ENCODE assay signal across 10 mouse cellular contexts in the genomic region with DNA sequence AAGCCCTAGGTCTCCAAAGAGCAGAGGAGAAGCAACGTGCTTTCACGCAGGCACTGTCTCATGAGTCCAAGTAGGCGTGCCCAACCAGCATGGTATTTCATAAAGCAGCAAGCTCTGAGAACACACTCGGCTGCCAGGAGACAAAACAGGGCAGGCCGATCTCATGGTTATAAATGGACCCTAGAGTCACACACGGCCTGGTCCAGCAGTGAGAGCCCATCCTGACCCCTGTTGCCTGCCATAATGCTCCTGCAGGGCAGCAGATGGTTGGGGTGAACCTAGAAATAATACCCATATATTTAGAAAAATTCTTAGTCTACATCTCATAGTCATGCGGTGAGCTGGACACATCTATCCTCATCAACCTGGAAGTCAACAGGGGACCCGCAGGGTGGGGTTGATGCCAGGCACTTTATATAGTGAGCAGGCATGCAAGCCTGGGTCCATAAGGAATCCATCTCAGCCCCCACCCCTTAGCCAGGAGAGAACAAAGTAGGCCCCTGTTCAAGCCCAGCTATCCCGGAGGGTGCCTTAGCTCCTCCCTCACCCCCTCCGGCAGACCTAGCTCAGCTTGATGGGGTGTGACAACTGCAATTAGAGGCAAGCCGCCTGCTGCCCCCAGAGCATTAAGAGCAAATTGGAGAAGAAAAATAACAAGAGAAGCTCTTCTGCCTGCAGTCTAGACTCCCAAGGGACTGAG. TPM values are rescaled to one million over a fixed set of nuclear protein-coding genes. Genes with fewer than 3 reads are reported as not detected.
DNase-seq lines count a peak whose midpoint lies in the region; ATAC-seq lines count a peak whose summit lies in the region.
"Had no signal": no experiment of that assay in that cellular context is flagged by ENCODE, and none has a peak within 500 bp of the region (broad histone marks: within the 10 kb centered on the region; RNA-seq: fewer than 3 reads in every experiment).

No protein-coding gene starts in this region.

- WGBS in embryonic facial prominence, embryonic 10.5 days, result 47% methylated on average over 11 of the region's 11 CpGs
- 43% methylated on average over 11 of the region's 11 CpGs for WGBS in neural tube, embryonic 15.5 days

- no peaks in the 10 kb centered on the region for H3K27me3 ChIP-seq in embryonic facial prominence, embryonic 10.5 days (replicated peaks; ENCODE audit: low read depth, poor library complexity, severe bottlenecking)
- H3K27me3 ChIP-seq in neural tube, embryonic 15.5 days (replicated peaks), result no peaks in the 10 kb centered on the region
- H3K27me3 ChIP-seq: lung, embryonic 15.5 days; Patski had no signal

- ATAC-seq in neural tube, embryonic 15.5 days (ENCODE audit: low FRiP score), result peak; percentile 71
- ATAC-seq: Patski had no signal

- H3K36me3 ChIP-seq in embryonic facial prominence, embryonic 10.5 days (replicated peaks), result no peaks in the 10 kb centered on the region
- H3K36me3 ChIP-seq in neural tube, embryonic 15.5 days, result no peaks in the 10 kb centered on the region

- no peak overlapping the region for H3K9ac ChIP-seq in neural tube, embryonic 15.5 days (replicated peaks)
- H3K9ac ChIP-seq: lung, embryonic 15.5 days had no signal

- peak; percentile 27 for DNase-seq in left cerebral cortex, postnatal 4 days
- DNase-seq in left cerebral cortex, adult 18-20 months (ENCODE audit: low spot score in 2 of 2), result no peak
- DNase-seq in embryonic facial prominence, embryonic 10.5 days (ENCODE audit: low spot score), result peak; percentile 64
- peak; percentile 57 for DNase-seq in heart, postnatal 4 days
- no peak for DNase-seq in urinary bladder, postnatal 4 days (ENCODE audit: low spot score in 2 of 2)
- DNase-seq in kidney, adult 18-20 months, result no peak
- DNase-seq: right cerebral cortex, postnatal 14 days had no signal

- no peak overlapping the region for H3K4me2 ChIP-seq in neural tube, embryonic 15.5 days
- H3K4me2 ChIP-seq: lung, embryonic 15.5 days had no signal

- H3K4me3 ChIP-seq in embryonic facial prominence, embryonic 10.5 days, result no peak overlapping the region
- H3K4me3 ChIP-seq in neural tube, embryonic 15.5 days (replicated peaks), result no peak overlapping the region
- H3K4me3 ChIP-seq: lung, embryonic 15.5 days had no signal

- H3K9me3 ChIP-seq in embryonic facial prominence, embryonic 10.5 days, result no peaks in the 10 kb centered on the region
- no peaks in the 10 kb centered on the region for H3K9me3 ChIP-seq in neural tube, embryonic 15.5 days (replicated peaks)
- H3K9me3 ChIP-seq: lung, embryonic 15.5 days had no signal

- intact Hi-C loops in left cerebral cortex, postnatal 4 days (cut with DNase I), result no loop called here

- H3K4me1 ChIP-seq in embryonic facial prominence, embryonic 10.5 days, result peaks cover 62% of the 10 kb centered on the region
- H3K4me1 ChIP-seq in neural tube, embryonic 15.5 days, result peaks cover 31% of the 10 kb centered on the region

- H3K27ac ChIP-seq in embryonic facial prominence, embryonic 10.5 days (replicated peaks), result peak overlapping the region; percentile 51
- H3K27ac ChIP-seq in neural tube, embryonic 15.5 days (replicated peaks), result 0 out of 2 replicates have a peak overlapping the region, but pooled peaks have one; percentile 13
- H3K27ac ChIP-seq: lung, embryonic 15.5 days had no signal

RNA-seq across cellular contexts. Expression of a gene that starts 13.6 kb away (rescaled TPM):
- total RNA-seq in left cerebral cortex, postnatal 4 days (2021), result 10 to 100 TPM; 14.7 to 15.5 TPM
- 100 to 1,000 TPM; 106 to 114 TPM for total RNA-seq in left cerebral cortex, adult 18-20 months (2021)
- 3.4 and 3.6 TPM in 2 replicates for polyA plus RNA-seq in embryonic facial prominence, embryonic 10.5 days (2016; fragmentation: Nextera tagmentation; extraction: Ambion mirVana)
- 10 to 100 TPM; 34.0 to 39.1 TPM for total RNA-seq in heart, postnatal 4 days (2021)
- 7.3 and 9.2 TPM in 2 replicates for polyA plus RNA-seq in neural tube, embryonic 15.5 days (2015; fragmentation: Nextera tagmentation; extraction: Ambion mirVana)

RNA-seq across cellular contexts. Expression of a gene that starts 30.6 kb away (rescaled TPM):
- total RNA-seq in left cerebral cortex, postnatal 4 days (2021), result 10 to 100 TPM; 15.3 to 16.3 TPM
- 10 to 100 TPM; 12.6 to 14.4 TPM for total RNA-seq in left cerebral cortex, adult 18-20 months (2021)
- polyA plus RNA-seq in embryonic facial prominence, embryonic 10.5 days (2016; fragmentation: Nextera tagmentation; extraction: Ambion mirVana), result 51.7 and 54.6 TPM in 2 replicates
- total RNA-seq in heart, postnatal 4 days (2021), result 10 to 100 TPM; 15.6 to 16.9 TPM
- polyA plus RNA-seq in neural tube, embryonic 15.5 days (2015; fragmentation: Nextera tagmentation; extraction: Ambion mirVana), result 22.0 and 24.1 TPM in 2 replicates

Comparison
In these comparisons a context has a peak if more than half of its experiments do, and no peak if none do; other contexts are left out.
1. DNase-seq: peak in left cerebral cortex, postnatal 4 days (single experiment), embryonic facial prominence, embryonic 10.5 days (single experiment) and heart, postnatal 4 days (single experiment); none in left cerebral cortex, adult 18-20 months (0 of 2), urinary bladder, postnatal 4 days (0 of 2) and kidney, adult 18-20 months (single experiment).